Mouse (Mus musculus): ENCODE results near the gene Tmem222. TPM values are rescaled to one million over a fixed set of nuclear protein-coding genes. Genes with fewer than 3 reads are reported as not detected.
A peak's percentile ranks its signal among the peaks of the same experiment; 100 is the strongest.

Tmem222 gene
- polyA plus RNA-seq, 1 experiment from 2014 or later, result 68.7 TPM

GRCm38 (mm10) chr4:133244289-133244688, 33.3 kb downstream of the Tmem222 start:
- peaks cover 10% of the 10 kb centered on the region; the same call in 1 of the 2 replicates for H3K4me1 ChIP-seq (replicated peaks)
- no peak overlapping the region for H3K27ac ChIP-seq
- no peak overlapping the region for H3K4me3 ChIP-seq (replicated peaks)
- ATAC-seq, result no peak
- 74% methylated on average over 1 of the region's 1 CpGs for WGBS
- H3K27me3 ChIP-seq (replicated peaks), result peaks cover 29% of the 10 kb centered on the region
- no peaks in the 10 kb centered on the region for H3K36me3 ChIP-seq
- no peaks in the 10 kb centered on the region for H3K9me3 ChIP-seq
- no peak overlapping the region for H3K9ac ChIP-seq
- no peak overlapping the region for H3K4me2 ChIP-seq (replicated peaks)

- H3K9ac ChIP-seq, result no peak overlapping the region
- 28% methylated on average over 12 of the region's 13 CpGs for WGBS
- no peaks in the 10 kb centered on the region for H3K9me3 ChIP-seq
- no peaks in the 10 kb centered on the region for H3K36me3 ChIP-seq
- H3K4me2 ChIP-seq (replicated peaks), result 0 out of 2 replicates have a peak overlapping the region, but pooled peaks have one; percentile 14
- peaks cover 10% of the 10 kb centered on the region; the same call in 1 of the 2 replicates for H3K4me1 ChIP-seq (replicated peaks)
- peaks cover 24% of the 10 kb centered on the region for H3K27me3 ChIP-seq (replicated peaks)
- no peak overlapping the region for H3K4me3 ChIP-seq (replicated peaks)
- ATAC-seq, result no peak
- no peak overlapping the region for H3K27ac ChIP-seq
Measured at GRCm38 (mm10) chr4:133243538-133243937, 34.1 kb downstream of the Tmem222 start.

- H3K9ac ChIP-seq, result no peak overlapping the region
- no peak for ATAC-seq
- H3K4me3 ChIP-seq (replicated peaks), result no peak overlapping the region
- H3K9me3 ChIP-seq, result no peaks in the 10 kb centered on the region
- no peak overlapping the region for H3K4me2 ChIP-seq (replicated peaks)
- H3K36me3 ChIP-seq, result no peaks in the 10 kb centered on the region
- H3K27me3 ChIP-seq (replicated peaks), result peaks cover 24% of the 10 kb centered on the region
- WGBS, result 69% methylated on average over 9 of the region's 9 CpGs
- peaks cover 10% of the 10 kb centered on the region; the same call in 1 of the 2 replicates for H3K4me1 ChIP-seq (replicated peaks)
- no peak overlapping the region for H3K27ac ChIP-seq
Measured at GRCm38 (mm10) chr4:133242710-133243109, 34.9 kb downstream of the Tmem222 start.

- ATAC-seq, result no peak
- Histone ChIP-seq H3K4me3 (replicated peaks) (peak overlapping the region; percentile 62), H3K9me3 (no peaks in the 10 kb centered on the region), H3K9ac (0 out of 2 replicates have a peak overlapping the region, but pooled peaks have one; percentile 62), H3K27me3 (replicated peaks) (peaks cover 18% of the 10 kb centered on the region; the same call in 1 of the 2 replicates), H3K27ac (no peak overlapping the region), H3K4me1 (replicated peaks) (peaks cover 10% of the 10 kb centered on the region; the same call in 1 of the 2 replicates), H3K4me2 (replicated peaks) (peak overlapping the region; percentile 96), H3K36me3 (no peaks in the 10 kb centered on the region)
- 18% methylated on average over 11 of the region's 11 CpGs for WGBS
Measured at GRCm38 (mm10) chr4:133241910-133242309, 35.7 kb downstream of the Tmem222 start.

GRCm38 (mm10) chr4:133240934-133241908, 36.4 kb downstream of the Tmem222 start:
- peak; percentile 95 for ATAC-seq
- Histone ChIP-seq H3K9ac (peak overlapping the region; percentile 62), H3K9me3 (no peaks in the 10 kb centered on the region), H3K27me3 (replicated peaks) (peaks cover 13% of the 10 kb centered on the region; the same call in 1 of the 2 replicates), H3K4me2 (replicated peaks) (peak overlapping the region; percentile 96), H3K4me3 (replicated peaks) (peak overlapping the region; percentile 62), H3K27ac (peak overlapping the region; percentile 85), H3K36me3 (no peaks in the 10 kb centered on the region), H3K4me1 (replicated peaks) (peaks cover 10% of the 10 kb centered on the region; the same call in 1 of the 2 replicates)
- 1% methylated on average over 78 of the region's 78 CpGs for WGBS

GRCm38 (mm10) chr4:133240490-133240921, 37.1 kb downstream of the Tmem222 start, which contains the start of gene Map3k6:
Gene Map3k6 (plus strand): TSS chr4:133240818.
- Histone ChIP-seq H3K9me3 (no peaks in the 10 kb centered on the region), H3K27me3 (replicated peaks) (peaks cover 11% of the 10 kb centered on the region; the same call in 1 of the 2 replicates), H3K9ac (peak within 1 kb of the TSS; percentile 62), H3K27ac (peak within 1 kb of the TSS; percentile 85), H3K4me1 (replicated peaks) (peaks cover 10% of the 10 kb centered on the region; the same call in 1 of the 2 replicates), H3K36me3 (no peaks in the 10 kb centered on the region), H3K4me2 (replicated peaks) (peak within 1 kb of the TSS; percentile 96), H3K4me3 (replicated peaks) (peak within 1 kb of the TSS; percentile 62)
- peak; percentile 71 for ATAC-seq
- WGBS, result 6% methylated on average over 16 of the region's 16 CpGs

- Histone ChIP-seq H3K4me3 (replicated peaks) (no peak overlapping the region), H3K36me3 (no peaks in the 10 kb centered on the region), H3K27me3 (replicated peaks) (0 out of 2 replicates have a peak, but pooled peaks cover 10% of the 10 kb centered on the region), H3K9me3 (no peaks in the 10 kb centered on the region), H3K27ac (no peak overlapping the region), H3K4me1 (replicated peaks) (peaks cover 8% of the 10 kb centered on the region; the same call in 1 of the 2 replicates), H3K9ac (no peak overlapping the region), H3K4me2 (replicated peaks) (no peak overlapping the region)
- ATAC-seq, result no peak
- 58% methylated on average over 4 of the region's 4 CpGs for WGBS
Measured at GRCm38 (mm10) chr4:133237911-133238310, 39.7 kb downstream of the Tmem222 start.

- Histone ChIP-seq H3K27ac (no peak overlapping the region), H3K27me3 (replicated peaks) (0 out of 2 replicates have a peak, but pooled peaks cover 4% of the 10 kb centered on the region), H3K4me1 (replicated peaks) (no peaks in the 10 kb centered on the region; the same call in 1 of the 2 replicates), H3K9ac (no peak overlapping the region), H3K9me3 (no peaks in the 10 kb centered on the region), H3K36me3 (no peaks in the 10 kb centered on the region), H3K4me3 (replicated peaks) (no peak overlapping the region), H3K4me2 (replicated peaks) (no peak overlapping the region)
- ATAC-seq, result no peak
- 75% methylated on average over 5 of the region's 5 CpGs for WGBS
Measured at GRCm38 (mm10) chr4:133235415-133235814, 42.2 kb downstream of the Tmem222 start.

- Histone ChIP-seq H3K4me1 (replicated peaks) (no peaks in the 10 kb centered on the region), H3K4me2 (replicated peaks) (no peak overlapping the region), H3K9ac (no peak overlapping the region), H3K9me3 (no peaks in the 10 kb centered on the region), H3K4me3 (replicated peaks) (no peak overlapping the region), H3K27ac (no peak overlapping the region), H3K27me3 (replicated peaks) (0 out of 2 replicates have a peak, but pooled peaks cover 4% of the 10 kb centered on the region), H3K36me3 (no peaks in the 10 kb centered on the region)
- 48% methylated on average over 5 of the region's 5 CpGs for WGBS
- ATAC-seq, result no peak
Measured at GRCm38 (mm10) chr4:133234771-133235170, 42.8 kb downstream of the Tmem222 start.

GRCm38 (mm10) chr4:133233285-133233976, 44.2 kb downstream of the Tmem222 start:
- peak; percentile 28; the same call in 1 of the 2 replicates for ATAC-seq
- no peaks in the 10 kb centered on the region for H3K36me3 ChIP-seq
- no peak overlapping the region for H3K4me3 ChIP-seq (replicated peaks)
- WGBS, result 32% methylated on average over 10 of the region's 10 CpGs
- no peak overlapping the region for H3K4me2 ChIP-seq (replicated peaks)
- no peak overlapping the region for H3K27ac ChIP-seq
- H3K9ac ChIP-seq, result no peak overlapping the region
- 0 out of 2 replicates have a peak, but pooled peaks cover 4% of the 10 kb centered on the region for H3K27me3 ChIP-seq (replicated peaks)
- H3K9me3 ChIP-seq, result no peaks in the 10 kb centered on the region
- H3K4me1 ChIP-seq (replicated peaks), result no peaks in the 10 kb centered on the region

- Histone ChIP-seq H3K27ac (no peak overlapping the region), H3K36me3 (no peaks in the 10 kb centered on the region), H3K27me3 (replicated peaks) (no peaks in the 10 kb centered on the region), H3K4me1 (replicated peaks) (no peaks in the 10 kb centered on the region), H3K9me3 (no peaks in the 10 kb centered on the region), H3K4me3 (replicated peaks) (no peak overlapping the region), H3K4me2 (replicated peaks) (no peak overlapping the region), H3K9ac (no peak overlapping the region)
- ATAC-seq, result no peak
- 68% methylated on average over 8 of the region's 8 CpGs for WGBS
Measured at GRCm38 (mm10) chr4:133229582-133229981, 48.0 kb downstream of the Tmem222 start.

- 71% methylated on average over 8 of the region's 8 CpGs for WGBS
Measured at GRCm38 (mm10) chr4:133227636-133228035, 50.0 kb downstream of the Tmem222 start.

More at GRCm38 (mm10) chr4:133227636-133228035, 50.0 kb downstream of the Tmem222 start:
- H3K27me3 ChIP-seq (replicated peaks), result no peaks in the 10 kb centered on the region
- no peaks in the 10 kb centered on the region for H3K9me3 ChIP-seq
- H3K27ac ChIP-seq, result no peak overlapping the region
- H3K4me2 ChIP-seq (replicated peaks), result no peak overlapping the region
- ATAC-seq, result no peak
- H3K4me1 ChIP-seq (replicated peaks), result no peaks in the 10 kb centered on the region
- H3K9ac ChIP-seq, result no peak overlapping the region
- no peak overlapping the region for H3K4me3 ChIP-seq (replicated peaks)
- no peaks in the 10 kb centered on the region for H3K36me3 ChIP-seq

Measured in intestine, embryonic 15.5 days (tissue).